Mouse (Mus musculus): ENCODE measurements at regions not wholly inside any gene's neighbourhood (a gene's known extent, or its start where the extent isn't known, plus 50 kb on each side); places are given as distances from the start of the nearest gene placed in this dataset.

DNA sequence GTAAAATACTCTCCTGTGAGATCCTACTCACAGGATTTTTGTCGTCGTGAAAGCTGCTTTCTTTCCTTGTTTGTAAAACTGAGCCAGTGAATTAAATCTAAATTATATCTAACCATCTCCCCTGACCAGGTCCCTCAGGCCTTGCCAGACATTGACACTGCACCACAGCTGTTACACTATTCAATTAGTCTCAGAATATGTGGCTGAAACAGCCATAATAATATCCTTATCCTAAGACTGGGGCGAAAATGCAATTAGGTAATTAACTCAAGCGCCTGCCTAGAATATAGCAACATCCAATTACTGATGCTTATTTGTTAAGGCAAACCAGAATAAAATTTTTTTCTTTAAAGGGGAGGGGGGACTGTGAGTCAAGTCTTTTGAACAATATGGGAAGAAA, 296.2 kb downstream of the Rdh14 start:
- no peak overlapping the region for H3K9ac ChIP-seq (replicated peaks)
- H3K36me3 ChIP-seq (replicated peaks; ENCODE audit: control insufficient read depth, insufficient read depth, low read depth), result no peaks in the 10 kb centered on the region
- ATAC-seq (ENCODE audit: insufficient read depth) (no peak), DNase-seq (ENCODE audit: low read depth in 3 of 3, low spot score in 3 of 3) (no peak)
- H3K4me3 ChIP-seq (ENCODE audit: insufficient read depth in 1 of 2, low read depth in 2 of 2, low read length in 2 of 2), result no peak overlapping the region
- H3K27me3 ChIP-seq (ENCODE audit: control insufficient read depth, insufficient read depth, low read length), result no peaks in the 10 kb centered on the region
- WGBS (ENCODE audit: insufficient replicate concordance), result 73% methylated on average over 4 of the region's 4 CpGs
- no peak overlapping the region for H3K4me2 ChIP-seq (ENCODE audit: low read depth)
- no peaks in the 10 kb centered on the region for H3K9me3 ChIP-seq (ENCODE audit: control insufficient read depth, low read length)
- no peaks in the 10 kb centered on the region for H3K4me1 ChIP-seq (replicated peaks; ENCODE audit: control insufficient read depth in 2 of 2, insufficient read depth in 2 of 2, low read length in 1 of 2)
- no peak overlapping the region for H3K27ac ChIP-seq
- TF ChIP-seq EP300 (IDR thresholded peaks at IDR 0.05; ENCODE audit: low read depth), result no peak
- no peak for TF ChIP-seq CTCF (IDR thresholded peaks at IDR 0.05; ENCODE audit: low read depth)

Measured in liver, embryonic 14.5 days (tissue).